Mouse (Mus musculus): ENCODE measurements around the gene Rxfp4. TPM values are rescaled to one million over a fixed set of nuclear protein-coding genes. Genes with fewer than 3 reads are reported as not detected.

Rxfp4 gene
- total RNA-seq, 2 experiments from 2014 or later = not detected

GRCm38 (mm10) chr3:88651669-88652618 is 998 bp downstream of the Rxfp4 start:
- DNase-seq (ENCODE audit: low spot score in 2 of 2) = no peak

GRCm38 (mm10) chr3:88650713-88651504 is 2.0 kb downstream of the Rxfp4 start:
- no peak for DNase-seq (ENCODE audit: low spot score in 2 of 2)

- DNase-seq (ENCODE audit: low spot score in 2 of 2) = no peak
Observed at GRCm38 (mm10) chr3:88649967-88650366, 3.0 kb downstream of the Rxfp4 start.

DNA sequence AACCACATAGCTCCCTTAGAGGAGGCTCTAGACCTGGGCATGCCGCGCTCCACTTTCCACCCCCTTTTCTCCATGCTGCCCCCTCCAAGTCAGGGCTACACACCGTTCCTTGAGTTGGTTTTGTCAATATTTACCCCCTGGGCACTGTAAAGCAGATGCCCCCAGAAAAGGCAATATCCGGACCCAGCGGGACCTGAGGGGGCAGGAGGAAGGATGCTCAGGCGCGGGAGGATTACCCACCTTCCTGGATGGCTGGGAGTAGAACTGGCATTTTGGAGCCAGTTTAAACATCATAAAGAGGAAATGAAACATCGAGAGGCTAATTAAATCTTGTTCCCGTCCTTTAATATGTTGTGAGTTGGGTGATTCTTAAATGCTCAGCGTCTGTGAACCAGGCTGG is 3.8 kb downstream of the Rxfp4 start:
- DNase-seq (ENCODE audit: low spot score in 2 of 2) = no peak

GRCm38 (mm10) chr3:88648452-88649168 is 4.3 kb downstream of the Rxfp4 start:
- no peak for DNase-seq (ENCODE audit: low spot score in 2 of 2)

- DNase-seq (ENCODE audit: low spot score in 2 of 2) = no peak
Observed at GRCm38 (mm10) chr3:88647779-88648413, 5.0 kb downstream of the Rxfp4 start.

DNA sequence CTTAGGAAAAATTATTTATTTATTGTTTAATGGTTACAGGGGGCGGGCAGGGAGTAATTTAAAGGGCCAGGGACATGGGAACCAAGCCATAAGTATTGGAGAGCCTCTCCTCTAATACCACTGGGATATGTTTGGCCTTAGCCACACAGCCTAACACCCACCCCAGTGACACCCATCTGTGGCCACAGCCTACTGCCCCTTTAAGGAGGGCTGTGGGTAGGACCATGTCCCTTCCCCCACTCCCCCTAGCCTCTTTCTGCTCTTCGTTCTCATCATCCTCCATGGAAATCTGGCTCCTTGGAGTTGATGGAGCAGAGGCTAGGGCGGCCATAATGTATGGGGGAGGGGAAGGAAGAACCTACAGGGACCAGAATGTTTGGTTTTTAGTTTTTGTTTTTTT is 5.9 kb downstream of the Rxfp4 start:
- no peak for DNase-seq (ENCODE audit: low spot score in 2 of 2)

- DNase-seq (ENCODE audit: low spot score in 2 of 2) = no peak
Observed at GRCm38 (mm10) chr3:88646426-88646995, 6.4 kb downstream of the Rxfp4 start.

DNA sequence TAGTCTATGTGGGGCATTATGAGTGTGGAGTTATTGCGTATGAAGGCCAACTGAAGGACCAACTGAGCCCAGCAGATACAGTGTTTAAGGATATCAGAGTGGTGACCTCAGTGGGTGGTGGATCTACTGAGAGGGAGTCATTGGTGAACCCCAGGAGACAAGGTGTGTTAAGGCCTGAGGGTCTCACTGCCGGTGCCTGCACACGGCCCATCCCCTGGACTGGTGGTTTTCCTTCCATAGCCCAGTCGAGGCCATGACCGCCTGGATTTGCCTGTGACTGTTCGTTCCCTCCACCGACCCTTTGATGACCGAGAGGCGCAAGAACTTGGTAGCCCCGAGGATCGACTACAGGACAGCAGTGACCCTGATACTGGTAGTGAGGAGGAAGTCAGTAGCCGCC is 7.0 kb downstream of the Rxfp4 start:
- DNase-seq (ENCODE audit: low spot score in 2 of 2) = no peak

- DNase-seq (ENCODE audit: low spot score in 2 of 2) = no peak
Observed at GRCm38 (mm10) chr3:88643078-88643477, 9.9 kb downstream of the Rxfp4 start.

DNA sequence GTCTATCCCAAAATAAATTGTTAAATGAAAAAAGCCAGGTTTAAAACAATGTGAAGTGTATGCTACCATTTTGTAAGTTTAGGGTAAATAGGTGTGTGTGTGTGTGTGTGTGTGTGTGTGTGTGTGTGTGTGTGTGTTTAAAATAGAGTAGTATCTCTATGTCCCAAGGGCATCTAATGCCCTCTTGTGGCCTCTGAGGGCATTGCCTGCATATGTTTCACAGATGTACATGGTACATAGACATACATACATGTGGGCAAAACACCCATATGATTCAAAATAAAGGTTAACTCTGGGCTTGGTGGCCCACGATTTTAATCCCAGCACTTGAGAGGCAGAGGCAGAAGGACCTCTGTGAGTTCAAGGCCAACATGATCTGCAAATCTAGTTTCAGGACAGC is 12.3 kb downstream of the Rxfp4 start:
- peak; percentile 38 to 59 for DNase-seq (ENCODE audit: low spot score in 2 of 2)

DNA sequence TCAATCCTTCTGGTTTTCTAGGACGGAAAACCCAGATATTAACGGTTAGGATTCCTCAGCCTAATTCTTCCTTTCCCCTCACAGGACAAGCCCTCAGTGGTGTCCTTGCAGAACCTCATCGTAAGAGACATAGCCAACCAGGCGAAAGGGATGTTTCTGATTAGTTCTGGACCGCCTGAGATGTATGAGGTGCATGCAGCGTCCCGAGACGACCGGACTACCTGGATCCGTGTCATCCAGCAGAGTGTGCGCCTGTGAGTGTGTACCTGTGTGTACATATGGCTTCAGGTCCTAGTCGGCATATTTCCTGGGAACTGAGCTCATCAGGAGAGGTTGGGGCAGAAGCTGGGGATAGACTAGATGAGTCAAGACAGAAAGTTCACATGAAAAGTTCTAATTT is 13.7 kb downstream of the Rxfp4 start:
- DNase-seq (ENCODE audit: low spot score in 2 of 2) = no peak

- no peak for DNase-seq (ENCODE audit: low spot score in 2 of 2)
Observed at GRCm38 (mm10) chr3:88637134-88637533, 15.8 kb downstream of the Rxfp4 start.

DNA sequence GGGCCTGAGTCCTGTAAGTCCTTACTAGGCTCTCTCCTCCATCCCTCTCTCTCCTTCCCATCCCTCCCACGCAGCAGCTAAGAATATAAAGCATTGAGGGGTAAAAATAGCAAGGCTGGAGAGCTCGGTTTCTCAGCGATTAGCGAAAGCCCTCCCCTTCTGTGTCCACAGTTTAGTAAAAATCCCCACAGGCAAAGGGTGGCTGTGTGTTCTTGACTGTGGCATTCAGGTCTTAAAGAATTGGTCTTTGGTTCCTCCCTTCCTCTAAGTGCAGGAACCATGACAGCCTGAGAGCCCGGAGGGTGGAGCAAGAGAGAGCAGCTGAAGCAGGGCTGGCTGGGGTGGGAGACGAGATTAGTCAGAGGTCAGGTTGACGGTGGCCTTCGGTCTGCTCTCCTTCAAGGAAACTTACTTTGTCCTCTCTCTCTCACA is 16.4 kb downstream of the Rxfp4 start:
- DNase-seq (ENCODE audit: low spot score in 2 of 2) = no peak

DNA sequence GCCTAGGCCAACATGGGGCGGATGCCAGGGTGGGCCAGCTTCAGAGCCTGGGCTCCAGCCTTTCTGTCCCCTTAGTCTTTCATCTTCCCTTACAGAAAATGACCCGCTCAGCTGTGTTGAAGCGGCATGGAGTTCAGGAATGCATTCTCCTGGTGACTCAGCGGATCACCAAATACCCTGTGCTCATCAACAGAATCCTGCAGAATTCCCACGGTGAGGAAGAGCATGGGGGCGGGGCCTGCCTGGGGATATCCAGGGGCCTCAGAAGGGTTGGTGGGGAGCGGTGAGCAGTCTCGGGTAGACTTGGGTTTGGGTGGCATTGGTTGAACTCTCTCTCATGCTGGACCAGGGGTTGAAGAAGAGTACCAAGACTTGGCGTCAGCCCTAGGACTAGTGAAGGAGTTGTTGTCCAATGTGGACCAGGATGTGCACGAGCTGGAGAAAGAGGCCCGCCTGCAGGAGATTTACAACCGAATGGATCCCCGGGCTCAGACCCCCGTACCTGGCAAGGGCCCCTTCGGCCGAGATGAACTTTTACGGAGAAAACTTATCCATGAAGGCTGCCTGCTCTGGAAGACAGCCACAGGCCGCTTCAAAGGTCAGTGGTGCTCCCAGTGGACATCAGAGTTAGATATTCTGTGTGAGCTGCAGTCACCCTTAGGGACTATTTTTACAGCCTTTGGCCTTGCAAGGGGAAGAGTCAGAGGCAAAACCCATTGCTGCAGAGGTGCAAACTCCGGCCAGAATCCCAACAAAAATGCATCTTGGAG is 17.3 kb downstream of the Rxfp4 start:
- no peak for DNase-seq (ENCODE audit: low spot score in 2 of 2)

DNA sequence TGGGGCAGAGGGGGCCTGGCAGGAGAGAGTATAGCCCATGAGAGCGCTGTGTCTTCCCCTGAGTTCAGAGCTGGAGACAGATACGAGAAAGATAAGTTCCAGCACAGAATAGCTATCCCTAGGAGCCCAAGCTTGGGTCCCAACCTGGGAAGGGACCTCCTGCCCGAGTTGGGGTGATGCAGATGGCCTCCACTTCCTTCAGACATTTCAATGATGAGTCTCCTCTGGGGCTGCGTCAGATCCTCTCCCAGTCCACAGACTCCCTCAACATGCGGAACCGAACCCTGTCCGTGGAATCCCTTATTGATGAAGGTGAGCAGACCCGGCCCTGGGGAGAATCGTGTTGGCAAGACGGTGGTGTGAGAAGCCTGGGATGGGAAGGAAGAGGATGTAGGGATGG is 19.9 kb downstream of the Rxfp4 start:
- DNase-seq (ENCODE audit: low spot score in 2 of 2) = no peak

DNA sequence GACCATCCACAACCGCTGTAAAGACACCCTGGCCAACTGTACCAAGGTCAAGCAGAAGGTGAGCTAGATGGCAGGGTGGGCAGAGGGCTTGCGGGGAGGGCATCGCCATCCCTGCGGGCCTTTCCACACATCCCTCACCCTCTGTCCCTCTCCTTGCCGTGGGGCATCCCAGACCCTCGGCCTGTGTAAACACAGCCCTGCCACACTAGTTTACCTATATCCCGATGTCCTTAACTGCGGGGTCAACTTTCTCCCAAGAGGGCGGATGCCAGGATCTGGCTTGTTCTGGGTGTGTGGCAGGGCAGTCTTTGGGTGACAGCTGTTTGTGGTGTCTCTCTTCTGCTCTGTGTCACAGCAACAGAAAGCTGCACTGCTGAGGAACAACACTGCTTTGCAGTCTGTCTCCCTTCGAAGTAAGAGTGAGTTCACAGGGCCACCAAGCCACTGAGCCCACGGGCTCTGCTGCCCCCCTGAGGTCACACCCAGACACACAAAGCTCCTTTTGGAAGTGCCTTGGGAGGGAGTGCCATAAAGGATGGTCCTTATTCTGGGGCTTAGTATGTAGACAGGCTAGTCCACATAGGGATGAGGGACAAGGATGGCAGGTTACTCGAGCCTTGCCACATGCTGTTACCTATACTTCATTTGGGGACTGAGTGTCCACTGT is 20.9 kb downstream of the Rxfp4 start:
- no peak for DNase-seq (ENCODE audit: low spot score in 2 of 2)

DNA sequence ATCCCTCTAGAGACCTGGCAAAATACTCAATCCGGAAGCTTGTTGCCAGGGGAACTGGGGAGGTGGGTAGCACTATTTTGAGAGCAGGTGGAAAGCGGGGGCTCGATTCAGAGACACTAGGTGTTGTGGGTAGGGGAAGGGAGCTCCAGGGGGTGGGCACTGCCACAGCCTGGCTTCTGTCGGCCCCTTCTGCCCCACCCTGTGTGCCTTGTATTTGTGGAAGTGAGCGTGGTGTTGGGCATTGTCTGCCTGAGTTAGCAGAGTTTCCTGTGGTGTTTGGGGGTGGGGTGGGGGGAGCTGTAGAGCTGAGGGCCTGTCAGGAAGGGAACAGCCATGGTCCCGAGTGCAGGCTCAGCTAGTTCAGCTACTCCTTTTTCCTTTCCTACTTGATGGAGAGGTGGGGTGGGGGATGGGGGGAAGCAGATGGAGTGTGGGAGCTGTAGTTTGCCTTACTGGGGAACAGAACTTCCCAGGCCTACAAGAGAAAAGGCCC is 22.0 kb downstream of the Rxfp4 start:
- no peak for DNase-seq (ENCODE audit: low spot score in 2 of 2)

DNA sequence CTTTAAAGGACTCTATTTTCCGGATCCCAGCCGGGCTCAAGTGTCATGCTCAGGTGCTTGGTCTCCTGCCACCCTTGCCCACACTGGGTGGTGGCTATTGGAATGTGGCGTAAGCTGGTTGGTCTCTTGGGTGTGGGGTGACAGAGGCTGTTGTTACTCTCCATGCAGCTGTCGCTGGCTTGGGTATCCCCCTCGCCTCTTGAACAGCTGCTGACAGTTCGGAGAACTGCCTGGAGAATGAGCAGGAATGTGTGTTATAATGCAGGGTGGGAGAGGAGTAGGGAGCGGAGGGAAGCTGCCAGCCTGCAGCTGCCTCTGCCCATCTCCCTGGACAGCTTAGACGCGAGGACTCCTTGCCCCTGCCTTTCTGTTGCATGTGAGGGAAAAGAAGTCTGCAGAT is 22.9 kb downstream of the Rxfp4 start:
- DNase-seq (ENCODE audit: low spot score in 2 of 2) = no peak
